Mouse (Mus musculus) heart, embryonic 13.5 days (tissue): ENCODE data around the gene Ankrd7. TPM values are rescaled to one million over a fixed set of nuclear protein-coding genes. Genes with fewer than 3 reads are reported as not detected.
"Not testable (repeated sequence)": the region's sequence is repeated elsewhere in the genome, so short reads cannot be mapped to it uniquely, and the experiment has no call there.

Experiments
- ATAC-seq: fragments of 200-750 bp; cut with Nextera tagmentation; 2 replicates; pipeline ENCODE4 v1.8.0; 2017; ENCODE audit warnings: moderate TSS enrichment; ENCODE audit not compliant: insufficient number of reproducible peaks, low FRiP score, low TSS enrichment; ENCODE audit errors: extremely low read depth
- H3K27ac ChIP-seq: fragments of 300-500 bp; sonication (generic); replicated peaks from 2 replicates; pipeline ENCODE4 v1.5.1; 2015; ENCODE audit warnings: moderate library complexity, mild to moderate bottlenecking, inconsistent platforms
- H3K27me3 ChIP-seq: fragments of 300-500 bp; sonication (generic); replicated peaks from 2 replicates; pipeline ENCODE4 v1.6.1; 2015; ENCODE audit warnings: mild to moderate bottlenecking, inconsistent platforms
- H3K36me3 ChIP-seq: fragments of 300-500 bp; sonication (generic); 2 replicates; pipeline ENCODE4 v1.6.1; 2015; ENCODE audit warnings: mild to moderate bottlenecking, inconsistent platforms
- H3K4me1 ChIP-seq: fragments of 300-500 bp; sonication (generic); 2 replicates; pipeline ENCODE4 v1.6.1; 2015; ENCODE audit warnings: inconsistent platforms
- H3K4me2 ChIP-seq: fragments of 300-500 bp; sonication (generic); 2 replicates; pipeline ENCODE4 v1.6.1; 2015; ENCODE audit warnings: inconsistent platforms, mild to moderate bottlenecking, moderate library complexity
- H3K4me3 ChIP-seq: fragments of 300-500 bp; sonication (generic); 2 replicates; pipeline ENCODE4 v1.5.1; 2015; ENCODE audit warnings: moderate library complexity, mild to moderate bottlenecking, inconsistent platforms
- H3K9ac ChIP-seq: fragments of 300-500 bp; sonication (generic); 2 replicates; pipeline ENCODE4 v1.6.1; 2015; ENCODE audit warnings: inconsistent platforms, mild to moderate bottlenecking, moderate library complexity
- H3K9me3 ChIP-seq: fragments of 300-500 bp; sonication (generic); 2 replicates; pipeline ENCODE4 v1.6.1; 2016; ENCODE audit warnings: inconsistent platforms
- WGBS: fragments of 180-500 bp; shearing (Covaris S2); methylation state at CpG from one replicate; pipeline ENCODE4 v1.1.7; 2015; ENCODE audit warnings: mixed read lengths; 5-methylcytosine and 5-hydroxymethylcytosine counted together
- polyA plus RNA-seq: library from polyadenylated mRNA; unstranded; fragments of >200 nt; fragmentation: Nextera tagmentation; extraction: Ambion mirVana; gene quantifications from 2 replicates; pipeline ENCODE4 v1.2.1, GENCODE M21; 2015

Ankrd7 gene
- polyA plus RNA-seq = not detected in 2 replicates

- no peak for ATAC-seq
- H3K4me1 ChIP-seq = no peaks in the 10 kb centered on the region
- H3K4me2 ChIP-seq = no peak within 1 kb of the TSS
- no peaks in the 10 kb centered on the region for H3K27me3 ChIP-seq
- no peak within 1 kb of the TSS for H3K4me3 ChIP-seq
- H3K27ac ChIP-seq = no peak within 1 kb of the TSS
- 86% methylated on average over 8 of the region's 8 CpGs for WGBS
- no peak within 1 kb of the TSS for H3K9ac ChIP-seq
- H3K9me3 ChIP-seq = 0 out of 2 replicates have a peak, but pooled peaks cover 7% of the 10 kb centered on the region
- no peaks in the 10 kb centered on the region for H3K36me3 ChIP-seq
Measured at GRCm38 (mm10) chr6:18866018-18866417, at the start of gene Ankrd7. Gene Ankrd7 (plus strand): TSS chr6:18866318.

GRCm38 (mm10) chr6:18819343-18819742, 46.8 kb upstream of the Ankrd7 start:
- H3K4me2 ChIP-seq = no peak overlapping the region
- no peaks in the 10 kb centered on the region for H3K27me3 ChIP-seq
- ATAC-seq = no peak
- H3K4me1 ChIP-seq = no peaks in the 10 kb centered on the region
- H3K9ac ChIP-seq = no peak overlapping the region
- no peak overlapping the region for H3K27ac ChIP-seq
- no peak overlapping the region for H3K4me3 ChIP-seq
- 12% methylated on average over 4 of the region's 4 CpGs for WGBS
- no peaks in the 10 kb centered on the region for H3K36me3 ChIP-seq
- H3K9me3 ChIP-seq = no peaks in the 10 kb centered on the region

DNA sequence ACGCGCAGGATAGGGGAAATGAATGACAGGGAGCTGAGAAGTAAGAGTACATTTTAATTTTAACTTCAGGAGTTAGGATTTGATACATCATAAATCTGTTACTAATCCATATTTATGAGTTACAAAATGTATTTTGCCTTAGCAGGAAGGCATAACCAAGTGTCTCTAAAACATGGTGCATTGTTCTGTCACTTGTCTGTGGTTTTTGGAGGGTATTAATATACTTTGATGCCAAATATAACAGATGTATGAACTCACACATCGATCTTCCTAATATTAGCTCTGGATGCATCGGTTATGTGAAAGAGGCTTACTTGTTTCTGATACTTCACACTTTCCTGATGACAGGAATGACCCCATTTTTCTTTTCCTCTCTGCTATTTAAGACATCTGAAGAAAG, 45.9 kb upstream of the Ankrd7 start:
- Histone ChIP-seq H3K27ac (no peak overlapping the region), H3K36me3 (no peaks in the 10 kb centered on the region), H3K4me1 (no peaks in the 10 kb centered on the region), H3K4me2 (no peak overlapping the region), H3K27me3 (no peaks in the 10 kb centered on the region), H3K9me3 (no peaks in the 10 kb centered on the region), H3K9ac (no peak overlapping the region), H3K4me3 (no peak overlapping the region)
- 62% methylated on average over 4 of the region's 4 CpGs for WGBS
- ATAC-seq = no peak

DNA sequence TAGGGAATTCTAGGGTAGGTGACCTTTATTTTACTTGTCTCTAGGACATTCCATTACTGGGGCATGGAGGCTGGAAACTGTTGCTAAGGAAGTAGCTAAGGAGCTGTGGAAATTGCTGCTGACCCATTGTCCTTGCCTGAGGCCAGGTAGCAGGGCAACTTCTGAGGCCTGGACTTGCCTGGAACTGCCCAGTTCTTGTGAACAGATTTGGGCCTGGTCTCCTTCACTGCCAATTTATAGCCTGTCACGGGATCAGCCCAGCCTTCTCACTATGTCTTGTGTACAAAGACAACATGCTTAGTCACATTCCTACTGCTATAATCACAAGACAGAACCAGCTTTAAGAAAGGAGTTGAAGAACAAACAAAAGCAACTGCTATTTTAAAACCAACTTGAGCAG, 43.3 kb upstream of the Ankrd7 start:
- Histone ChIP-seq H3K36me3 (no peaks in the 10 kb centered on the region), H3K4me1 (no peaks in the 10 kb centered on the region), H3K27me3 (no peaks in the 10 kb centered on the region), H3K4me2 (no peak overlapping the region), H3K9ac (no peak overlapping the region), H3K4me3 (no peak overlapping the region), H3K27ac (no peak overlapping the region), H3K9me3 (no peaks in the 10 kb centered on the region)
- no peak for ATAC-seq
- 62% methylated on average over 1 of the region's 1 CpGs for WGBS

GRCm38 (mm10) chr6:18832958-18833357, 33.2 kb upstream of the Ankrd7 start:
- no peak overlapping the region for H3K27ac ChIP-seq
- no peak overlapping the region for H3K9ac ChIP-seq
- no peak for ATAC-seq
- H3K27me3 ChIP-seq = no peaks in the 10 kb centered on the region
- H3K4me3 ChIP-seq = no peak overlapping the region
- H3K36me3 ChIP-seq = no peaks in the 10 kb centered on the region
- no peak overlapping the region for H3K4me2 ChIP-seq
- 0 out of 2 replicates have a peak, but pooled peaks cover 2% of the 10 kb centered on the region for H3K9me3 ChIP-seq
- 54% methylated on average over 1 of the region's 1 CpGs for WGBS
- H3K4me1 ChIP-seq = no peaks in the 10 kb centered on the region

GRCm38 (mm10) chr6:18844529-18844928, 21.6 kb upstream of the Ankrd7 start:
- not testable (repeated sequence) for ATAC-seq, H3K9ac ChIP-seq, H3K4me1 ChIP-seq, H3K27me3 ChIP-seq, H3K27ac ChIP-seq, H3K9me3 ChIP-seq, H3K4me2 ChIP-seq, H3K4me3 ChIP-seq, H3K36me3 ChIP-seq
- no CpG with 5 or more reads among the region's 11 CpGs for WGBS

DNA sequence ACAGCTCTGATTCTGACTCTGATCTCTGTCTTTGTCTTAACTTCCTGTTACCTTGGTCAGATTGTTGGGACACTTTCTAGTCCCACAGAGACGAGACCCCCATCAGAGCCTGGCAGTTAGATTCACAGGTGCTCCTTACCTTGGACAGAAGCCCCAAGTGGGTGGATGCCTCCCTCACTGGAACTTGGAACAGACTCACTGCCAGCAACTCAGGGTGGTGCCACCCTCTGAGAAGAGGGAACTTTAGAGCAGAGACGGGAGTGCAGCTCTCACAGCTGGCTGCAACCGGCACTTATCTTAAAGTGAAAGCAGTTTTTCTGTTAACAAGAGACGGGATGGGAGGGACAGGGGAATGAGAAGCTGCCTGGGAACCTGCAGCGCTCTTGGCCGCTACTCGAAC, 20.5 kb upstream of the Ankrd7 start:
- not testable (repeated sequence) for ATAC-seq, H3K27me3 ChIP-seq, H3K9me3 ChIP-seq, H3K27ac ChIP-seq, H3K36me3 ChIP-seq, H3K9ac ChIP-seq
- H3K4me3 ChIP-seq = peak overlapping the region; percentile 21; the same call in 1 of the 2 replicates
- 5% methylated on average over 5 of the region's 7 CpGs for WGBS
- H3K4me1 ChIP-seq = peaks cover 13% of the 10 kb centered on the region
- peak overlapping the region; percentile 35; the same call in 1 of the 2 replicates for H3K4me2 ChIP-seq

DNA sequence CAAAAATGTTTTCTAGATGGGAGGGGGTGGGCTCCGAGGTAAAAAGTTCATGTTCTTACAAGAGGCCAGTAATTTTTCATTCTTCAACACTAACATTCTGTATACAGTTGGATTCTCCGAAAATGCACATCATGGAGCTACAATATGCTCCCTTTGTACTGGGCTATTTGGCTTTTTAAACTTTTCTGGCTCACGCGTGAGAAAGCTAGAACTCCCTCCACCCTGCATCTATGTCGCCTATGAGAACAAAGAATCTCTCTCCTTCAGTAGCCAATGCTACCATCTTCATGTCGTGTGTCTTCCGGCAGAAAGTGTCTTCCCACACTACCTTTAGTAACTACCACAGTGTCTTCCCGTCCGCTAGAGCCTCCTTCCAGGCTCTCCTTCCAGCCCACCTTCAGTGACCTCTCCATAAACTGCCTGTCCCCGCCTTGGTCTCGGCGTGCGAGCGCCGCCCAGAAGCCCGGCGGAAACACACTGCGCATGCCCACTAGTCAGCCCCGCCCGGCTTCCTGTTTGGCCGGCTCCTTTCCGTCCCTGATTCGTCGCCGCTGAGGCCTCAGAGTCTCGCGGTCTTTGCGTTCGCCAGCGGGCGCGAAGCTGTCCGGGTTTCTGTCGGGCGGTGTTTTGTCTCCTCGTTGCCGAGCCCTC, 17.9 kb upstream of the Ankrd7 start, which contains the start of gene Lsm8:
Gene Lsm8, plus strand, starts transcription at position 529 of the 651 bp plus-strand sequence.
- ATAC-seq = peak; percentile 100
- Histone ChIP-seq H3K4me1 (peaks cover 17% of the 10 kb centered on the region), H3K27ac (peak within 1 kb of the TSS; percentile 98), H3K9me3 (no peaks in the 10 kb centered on the region), H3K9ac (peak within 1 kb of the TSS; percentile 99), H3K27me3 (no peaks in the 10 kb centered on the region), H3K4me3 (peak within 1 kb of the TSS; percentile 92), H3K4me2 (peak within 1 kb of the TSS; percentile 74), H3K36me3 (peaks cover 27% of the 10 kb centered on the region)
- WGBS = under 1% methylated on average over 37 of the region's 37 CpGs

DNA sequence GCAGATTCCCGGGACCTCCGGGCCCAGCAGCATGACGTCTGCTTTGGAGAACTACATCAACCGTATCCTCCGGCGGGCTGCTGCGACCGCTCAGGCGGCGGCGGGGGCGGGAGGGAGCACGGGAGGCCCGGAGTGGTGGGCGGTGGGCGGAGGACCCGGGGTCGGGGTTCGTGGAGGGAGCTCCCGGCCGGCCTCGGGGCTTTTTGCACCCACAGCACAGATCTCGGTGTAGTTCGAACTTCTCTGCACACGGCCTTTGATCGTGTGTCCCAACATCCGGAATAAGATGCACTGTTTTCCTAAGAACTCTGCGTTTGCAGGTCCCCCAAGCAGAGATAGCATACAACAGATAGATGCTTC, 17.4 kb upstream of the Ankrd7 start:
- no peak for ATAC-seq
- H3K4me1 ChIP-seq = peaks cover 17% of the 10 kb centered on the region

GRCm38 (mm10) chr6:18855323-18855722, 10.8 kb upstream of the Ankrd7 start:
- peaks cover 77% of the 10 kb centered on the region for H3K36me3 ChIP-seq
- H3K27me3 ChIP-seq = no peaks in the 10 kb centered on the region
- H3K9me3 ChIP-seq = no peaks in the 10 kb centered on the region
- no peak overlapping the region for H3K4me3 ChIP-seq
- no peak for ATAC-seq
- no peak overlapping the region for H3K9ac ChIP-seq
- H3K27ac ChIP-seq = no peak overlapping the region
- H3K4me2 ChIP-seq = no peak overlapping the region
- peaks cover 5% of the 10 kb centered on the region; the same call in 1 of the 2 replicates for H3K4me1 ChIP-seq

More for the DNA sequence above, 17.4 kb upstream of the Ankrd7 start:
- Histone ChIP-seq H3K27ac (peak overlapping the region; percentile 98), H3K36me3 (peaks cover 31% of the 10 kb centered on the region), H3K4me3 (peak overlapping the region; percentile 92), H3K27me3 (no peaks in the 10 kb centered on the region), H3K9ac (peak overlapping the region; percentile 99), H3K4me2 (peak overlapping the region; percentile 74), H3K9me3 (no peaks in the 10 kb centered on the region)
- 0% methylated on average over 28 of the region's 28 CpGs for WGBS

- H3K4me2 ChIP-seq = no peak overlapping the region
- H3K27me3 ChIP-seq = no peaks in the 10 kb centered on the region
- peaks cover 70% of the 10 kb centered on the region for H3K36me3 ChIP-seq
- no peak overlapping the region for H3K4me3 ChIP-seq
- ATAC-seq = no peak
- H3K9ac ChIP-seq = no peak overlapping the region
- H3K4me1 ChIP-seq = no peaks in the 10 kb centered on the region
- H3K27ac ChIP-seq = no peak overlapping the region
- H3K9me3 ChIP-seq = 0 out of 2 replicates have a peak, but pooled peaks cover 6% of the 10 kb centered on the region
- 92% methylated on average over 3 of the region's 3 CpGs for WGBS
Measured at GRCm38 (mm10) chr6:18856487-18857078, 9.5 kb upstream of the Ankrd7 start.

- H3K27me3 ChIP-seq = no peaks in the 10 kb centered on the region
- H3K36me3 ChIP-seq = no peaks in the 10 kb centered on the region
- H3K27ac ChIP-seq = no peak overlapping the region
- H3K9me3 ChIP-seq = no peaks in the 10 kb centered on the region
- H3K4me1 ChIP-seq = no peaks in the 10 kb centered on the region
- no peak overlapping the region for H3K4me3 ChIP-seq
- no peak overlapping the region for H3K4me2 ChIP-seq
- ATAC-seq = no peak
- no peak overlapping the region for H3K9ac ChIP-seq
- 61% methylated on average over 2 of the region's 2 CpGs for WGBS
Measured at GRCm38 (mm10) chr6:18889030-18889429, 22.9 kb downstream of the Ankrd7 start.
